In the genomic region with DNA sequence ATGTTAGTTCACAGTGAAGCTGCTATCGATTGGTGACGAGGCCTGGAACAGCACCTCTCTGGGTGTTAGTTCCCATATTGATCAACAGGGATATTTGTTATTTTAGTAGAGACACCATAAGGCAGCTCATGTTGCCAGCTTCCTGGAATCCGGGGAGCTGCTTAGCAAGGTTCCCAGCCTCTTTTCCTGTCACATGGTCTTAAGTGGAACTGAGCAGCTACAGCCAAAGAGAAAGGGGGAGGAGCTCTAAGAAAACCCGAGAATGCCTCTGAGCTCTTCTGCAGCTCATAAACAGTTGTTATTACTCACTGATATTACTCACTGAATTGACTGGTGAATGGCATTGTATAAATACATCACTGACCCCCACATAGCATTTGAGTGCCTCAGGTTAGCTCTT, we compare ENCODE assay signal across 26 mouse cellular contexts.
DNase-seq lines count a peak whose midpoint lies in the region; ATAC-seq and TF ChIP-seq lines count a peak whose summit lies in the region.
"Had no signal": no experiment of that assay in that cellular context is flagged by ENCODE, and none has a peak within 500 bp of the region (broad histone marks: within the 10 kb centered on the region; RNA-seq: fewer than 3 reads in every experiment).

No protein-coding gene starts in this region.

- H3K9me3 ChIP-seq in midbrain, embryonic 11.5 days (ENCODE audit: control insufficient read depth, low read length), result no peaks in the 10 kb centered on the region
- H3K9me3 ChIP-seq: embryonic facial prominence, embryonic 13.5 days; heart, embryonic 13.5 days; hindbrain, embryonic 12.5 days; kidney, embryonic 15.5 days; limb, embryonic 13.5 days; liver, embryonic 13.5 days; midbrain, embryonic 15.5 days had no signal

- H3K27ac ChIP-seq in midbrain, embryonic 11.5 days (ENCODE audit: low read depth, low read length), result no peak overlapping the region
- H3K27ac ChIP-seq: embryonic facial prominence, embryonic 13.5 days; heart, adult 2 months; heart, embryonic 13.5 days; hindbrain, embryonic 12.5 days; kidney, embryonic 15.5 days; limb, embryonic 13.5 days; liver, embryonic 13.5 days; midbrain, embryonic 15.5 days had no signal

- H3K36me3 ChIP-seq in myocyte (ENCODE audit: control insufficient read depth, insufficient read depth), result no peaks in the 10 kb centered on the region
- H3K36me3 ChIP-seq in midbrain, embryonic 11.5 days (ENCODE audit: control insufficient read depth, insufficient read depth, low read length), result no peaks in the 10 kb centered on the region
- H3K36me3 ChIP-seq: embryonic facial prominence, embryonic 13.5 days; heart, embryonic 13.5 days; hindbrain, embryonic 12.5 days; kidney, embryonic 15.5 days; limb, embryonic 13.5 days; liver, embryonic 13.5 days; midbrain, embryonic 15.5 days had no signal

- no peak overlapping the region for H3ac ChIP-seq in myocyte (ENCODE audit: control insufficient read depth, insufficient read length)

- H3K4me1 ChIP-seq in midbrain, embryonic 11.5 days (ENCODE audit: control insufficient read depth, insufficient read depth, low read length), result peaks cover 20% of the 10 kb centered on the region
- H3K4me1 ChIP-seq: liver, embryonic 13.5 days had no signal

- H3K4me3 ChIP-seq in myocyte, result no peak overlapping the region
- H3K4me3 ChIP-seq in midbrain, embryonic 11.5 days (ENCODE audit: low read depth, low read length), result no peak overlapping the region
- H3K4me3 ChIP-seq: embryonic facial prominence, embryonic 13.5 days; erythroblast, embryonic 14.5 days; heart, adult 2 months; heart, embryonic 13.5 days; hindbrain, embryonic 12.5 days; kidney, embryonic 15.5 days; limb, embryonic 13.5 days; liver, embryonic 13.5 days; midbrain, embryonic 15.5 days had no signal

- H3K9ac ChIP-seq in midbrain, embryonic 11.5 days (ENCODE audit: low read length), result no peak overlapping the region
- H3K9ac ChIP-seq: embryonic facial prominence, embryonic 13.5 days; heart, embryonic 13.5 days; hindbrain, embryonic 12.5 days; kidney, embryonic 15.5 days; limb, embryonic 13.5 days; liver, embryonic 13.5 days; lung, embryonic 14.5 days; midbrain, embryonic 15.5 days had no signal

- no peaks in the 10 kb centered on the region for H3K79me2 ChIP-seq in myocyte (ENCODE audit: control insufficient read depth, insufficient read depth)

- no peak overlapping the region for H3K4me2 ChIP-seq in myocyte (ENCODE audit: low read depth)
- H3K4me2 ChIP-seq in midbrain, embryonic 11.5 days, result no peak overlapping the region
- H3K4me2 ChIP-seq: embryonic facial prominence, embryonic 13.5 days; heart, embryonic 13.5 days; hindbrain, embryonic 12.5 days; kidney, embryonic 15.5 days; limb, embryonic 13.5 days; liver, embryonic 13.5 days; lung, embryonic 14.5 days; midbrain, embryonic 15.5 days had no signal

- H3K27me3 ChIP-seq in myocyte (ENCODE audit: control insufficient read depth, insufficient read depth, insufficient read length), result no peaks in the 10 kb centered on the region
- no peaks in the 10 kb centered on the region for H3K27me3 ChIP-seq in midbrain, embryonic 11.5 days (ENCODE audit: control insufficient read depth, insufficient read depth, low read length)
- H3K27me3 ChIP-seq: embryonic facial prominence, embryonic 13.5 days; heart, embryonic 13.5 days; hindbrain, embryonic 12.5 days; kidney, embryonic 15.5 days; limb, embryonic 13.5 days; liver, embryonic 13.5 days; midbrain, embryonic 15.5 days had no signal

- 85% methylated on average over 4 of the region's 4 CpGs for WGBS in midbrain, embryonic 11.5 days

- intact Hi-C loops in heart, postnatal 36 days (cut with DNase I), result no loop called here
- intact Hi-C loops in left cerebral cortex, postnatal 14 days (cut with DNase I), result no loop called here

- TF ChIP-seq POLR2A in myocyte (IDR thresholded peaks at IDR 0.05; ENCODE audit: insufficient read length, low read depth), result no peak

- DNase-seq in heart, adult 11 months, result peak; percentile 17
- no peak for DNase-seq in heart, postnatal 36 days
- peak; percentile 14 for DNase-seq in 416B (ENCODE audit: low read depth)
- DNase-seq in brain, adult 2 months (ENCODE audit: low read depth, low spot score), result peak; percentile 66
- DNase-seq in left cerebral cortex, postnatal 14 days (ENCODE audit: low spot score in 2 of 2), result no peak
- DNase-seq in midbrain, embryonic 11.5 days (ENCODE audit: low spot score, missing footprints), result no peak
- DNase-seq: cerebellum, adult 2 months; cerebellum, postnatal 36 days; embryo, embryonic 11 days; gastrocnemius, postnatal 10 days; heart, adult 2 months; heart, postnatal 14 days; kidney, postnatal 4 days; liver, embryonic 13.5 days; lung, embryonic 14.5 days; lung, postnatal 4 days had no signal

- ATAC-seq in midbrain, embryonic 11.5 days (ENCODE audit: low FRiP score), result no peak
- ATAC-seq: CD4-positive, CD25-positive, alpha-beta regulatory T cell, adult 4 months; intestine, postnatal 0 days; midbrain, embryonic 15.5 days had no signal

TF ChIP-seq in myocyte, 11 proteins besides CTCF, POLR2A, EP300 and RAD21:
- no peak for TF ChIP-seq POLR2AphosphoS2 (IDR thresholded peaks at IDR 0.05; ENCODE audit: insufficient read length, low read depth)
- no peak for TF ChIP-seq MYOD1 (IDR thresholded peaks at IDR 0.05; ENCODE audit: control insufficient read depth in 1 of 3, insufficient read length in 2 of 3, low read depth in 2 of 3)
- no peak for TF ChIP-seq CEBPB (IDR thresholded peaks at IDR 0.05; ENCODE audit: insufficient read depth, poor library complexity, severe bottlenecking)
- no peak for TF ChIP-seq TCF12 (IDR thresholded peaks at IDR 0.05; ENCODE audit: insufficient read depth, poor library complexity, severe bottlenecking)
- TF ChIP-seq E2F4 (IDR thresholded peaks at IDR 0.05; ENCODE audit: insufficient read depth), result no peak
- peak; percentile 63 for TF ChIP-seq USF1 (IDR thresholded peaks at IDR 0.05; ENCODE audit: low read depth)
- TF ChIP-seq REST (IDR thresholded peaks at IDR 0.05; ENCODE audit: insufficient read depth, insufficient read length), result no peak

Comparison
In these comparisons a context has a peak if more than half of its experiments do, and no peak if none do; other contexts are left out.
1. DNase-seq: peak in heart, adult 11 months (single experiment), 416B (single experiment) and brain, adult 2 months (single experiment); none in heart, postnatal 36 days (0 of 2), left cerebral cortex, postnatal 14 days (0 of 2) and midbrain, embryonic 11.5 days (single experiment).